Mouse (Mus musculus) right cerebral cortex, postnatal 4 days (tissue): ENCODE results near the gene Ascc2.
"Not testable (repeated sequence)": the region's sequence is repeated elsewhere in the genome, so short reads cannot be mapped to it uniquely, and the experiment has no call there.

Experiments
- DNase-seq: peaks from one replicate; pipeline ENCODE4 v3.0.0-alpha.2; 2022

The Ascc2 gene

DNA sequence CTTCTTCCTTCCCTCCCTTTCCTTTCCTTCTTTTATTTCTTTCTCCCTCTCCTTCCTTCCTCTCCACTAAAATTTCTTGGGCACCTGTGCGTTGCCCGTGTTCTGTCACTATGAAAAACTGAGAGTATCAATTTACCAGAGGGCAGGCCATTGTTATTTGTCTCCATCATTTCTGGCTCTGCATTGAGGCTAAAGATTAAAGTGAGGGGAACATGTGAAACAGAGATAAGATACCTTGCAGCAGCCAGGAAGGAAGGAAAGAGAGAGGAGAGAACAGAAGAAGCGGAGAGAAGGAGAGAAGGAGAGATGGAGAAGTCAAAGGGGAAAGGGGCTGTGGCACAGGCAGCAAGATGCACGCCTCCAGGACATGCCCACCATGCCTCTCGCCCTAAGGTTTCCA is 3.2 kb upstream of the Ascc2 start:
- no peak for DNase-seq

DNA sequence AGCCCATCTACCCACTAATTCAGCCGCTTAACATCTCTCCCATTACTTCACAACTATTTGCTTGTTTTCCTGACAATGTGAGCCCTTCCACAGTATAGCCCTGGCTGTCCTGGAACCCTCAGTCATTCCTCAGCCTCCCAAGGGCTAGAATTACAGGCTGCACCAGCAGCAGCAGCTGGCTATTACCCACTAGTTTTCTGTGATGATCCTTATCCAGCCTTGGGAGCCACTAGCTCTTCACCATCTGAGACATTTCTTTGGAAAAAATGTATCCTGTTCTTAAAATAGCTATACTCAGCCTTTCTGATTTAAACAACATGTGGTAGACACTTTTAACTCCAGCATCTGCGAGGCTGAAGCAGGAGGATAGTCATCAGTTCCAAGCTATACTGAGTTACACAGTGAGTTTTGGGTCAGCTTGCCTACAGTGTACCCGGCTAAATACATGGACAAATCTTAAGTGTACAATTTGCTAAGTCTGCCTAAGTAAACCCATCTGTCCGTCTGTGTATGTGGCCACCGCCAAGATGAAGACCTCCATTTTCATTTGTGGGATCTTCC is 685 bp upstream of the Ascc2 start:
- DNase-seq: no peak

DNA sequence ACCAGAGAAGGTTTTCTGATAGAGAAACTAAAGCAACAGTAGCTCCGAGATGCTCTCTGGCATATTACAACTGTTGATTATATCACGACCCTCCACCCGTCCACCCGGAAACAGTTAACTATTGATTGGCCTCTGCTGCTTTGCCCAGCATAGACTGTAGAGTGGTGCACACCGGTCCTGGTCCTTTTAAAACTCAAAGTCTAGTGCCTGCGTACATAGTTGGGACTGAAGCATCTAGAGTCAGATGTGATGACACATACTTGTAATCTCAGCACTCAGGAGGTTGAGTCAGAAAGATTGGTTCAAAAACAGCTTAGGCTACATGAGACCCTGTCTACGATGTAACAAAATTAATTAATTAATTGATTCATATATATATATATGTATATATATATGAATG is 714 bp downstream of the Ascc2 start:
- no peak for DNase-seq

DNA sequence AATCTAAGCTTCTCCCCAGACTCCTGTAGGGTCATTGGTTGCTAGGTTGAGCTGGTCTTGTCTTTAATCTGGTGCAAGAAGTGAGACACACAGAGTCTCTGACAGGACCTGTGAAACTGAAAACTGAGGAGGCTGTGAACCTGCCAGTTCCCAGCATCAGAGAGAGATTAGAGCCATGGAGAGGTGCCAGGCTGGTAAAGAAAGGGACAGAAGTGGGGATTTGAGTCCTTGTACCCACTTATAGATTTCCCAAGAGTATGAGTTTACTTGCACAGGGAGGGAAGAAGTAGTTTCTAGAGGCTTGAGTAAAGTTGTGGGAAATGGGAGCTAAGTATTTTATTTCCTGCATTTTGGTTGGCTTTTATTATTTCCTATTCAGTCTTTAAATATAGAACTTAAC is 3.6 kb downstream of the Ascc2 start:
- no peak for DNase-seq

DNA sequence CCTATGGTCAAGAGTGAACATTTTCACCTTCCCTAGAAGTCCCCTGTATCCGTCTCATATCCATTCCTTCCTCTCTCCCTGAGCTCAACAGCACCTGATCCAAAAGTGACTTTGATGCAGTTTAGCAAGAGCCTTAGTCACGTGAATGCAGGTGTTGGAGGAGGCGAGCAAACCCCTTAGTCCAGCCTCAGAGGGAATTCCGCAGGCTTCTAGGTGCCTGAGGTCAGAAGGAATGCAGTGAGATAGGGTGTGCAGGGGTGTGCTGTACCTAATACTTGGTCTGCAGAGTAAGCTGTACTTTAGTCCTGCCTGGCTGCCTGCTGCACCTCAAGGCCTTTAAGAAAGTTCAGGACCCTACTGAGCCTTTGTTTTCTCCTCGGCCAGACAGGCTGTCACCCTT is 6.2 kb downstream of the Ascc2 start:
- no peak for DNase-seq

DNA sequence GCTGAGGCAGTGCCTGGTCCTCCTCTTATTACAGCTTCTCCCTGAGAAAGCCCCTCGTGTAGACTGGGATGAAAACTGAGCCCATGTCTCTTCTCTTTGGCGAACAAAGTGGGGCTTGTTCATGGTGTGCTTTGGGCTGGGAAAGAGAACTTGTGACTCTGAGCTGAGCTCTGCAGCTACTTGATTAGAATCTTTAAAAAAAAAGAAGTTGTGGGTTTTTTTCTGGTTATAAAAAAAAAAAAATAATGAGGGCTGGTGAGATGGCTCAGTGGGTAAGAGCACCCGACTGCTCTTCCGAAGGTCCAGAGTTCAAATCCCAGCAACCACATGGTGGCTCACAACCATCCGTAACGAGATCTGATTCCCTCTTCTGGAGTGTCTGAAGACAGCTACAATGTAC is 7.6 kb downstream of the Ascc2 start:
- not testable (repeated sequence) for DNase-seq

DNA sequence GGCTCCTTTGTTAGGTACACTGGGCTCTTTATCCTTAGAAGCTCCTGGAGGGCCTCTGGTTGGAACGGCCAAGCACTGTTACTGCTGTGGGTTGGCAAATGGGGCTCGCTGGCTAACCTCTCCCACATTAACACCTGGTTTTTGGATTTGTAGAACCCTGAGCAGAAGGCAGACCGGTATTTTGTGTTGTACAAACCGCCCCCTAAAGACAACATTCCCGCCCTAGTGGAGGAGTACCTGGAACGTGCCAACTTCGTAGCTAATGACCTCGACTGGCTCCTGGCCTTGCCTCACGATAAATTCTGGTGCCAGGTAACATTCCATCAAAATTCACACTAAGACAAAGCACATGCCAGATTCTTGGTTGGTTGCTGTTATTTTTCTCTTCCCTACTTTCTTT is 8.9 kb downstream of the Ascc2 start:
- DNase-seq: no peak

DNA sequence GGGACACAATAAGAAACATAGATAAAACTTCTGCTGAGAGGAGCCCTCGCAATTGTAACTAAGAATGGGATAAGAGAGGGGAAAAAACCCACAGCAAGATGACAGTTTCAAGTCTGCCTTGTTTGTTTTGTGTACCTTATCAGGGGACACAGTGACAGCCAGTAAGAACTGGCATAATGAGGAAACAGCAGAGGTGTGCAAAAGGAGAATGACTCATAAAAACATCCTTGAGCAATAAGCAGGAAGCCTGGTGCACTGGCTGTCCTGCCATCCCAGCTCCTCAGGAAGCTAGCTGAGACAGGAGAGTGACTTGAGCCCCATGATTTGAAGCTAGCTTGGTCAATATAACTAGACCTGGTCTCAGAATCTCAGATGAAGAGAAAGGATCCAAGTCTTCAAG is 22.3 kb downstream of the Ascc2 start:
- DNase-seq: no peak

DNA sequence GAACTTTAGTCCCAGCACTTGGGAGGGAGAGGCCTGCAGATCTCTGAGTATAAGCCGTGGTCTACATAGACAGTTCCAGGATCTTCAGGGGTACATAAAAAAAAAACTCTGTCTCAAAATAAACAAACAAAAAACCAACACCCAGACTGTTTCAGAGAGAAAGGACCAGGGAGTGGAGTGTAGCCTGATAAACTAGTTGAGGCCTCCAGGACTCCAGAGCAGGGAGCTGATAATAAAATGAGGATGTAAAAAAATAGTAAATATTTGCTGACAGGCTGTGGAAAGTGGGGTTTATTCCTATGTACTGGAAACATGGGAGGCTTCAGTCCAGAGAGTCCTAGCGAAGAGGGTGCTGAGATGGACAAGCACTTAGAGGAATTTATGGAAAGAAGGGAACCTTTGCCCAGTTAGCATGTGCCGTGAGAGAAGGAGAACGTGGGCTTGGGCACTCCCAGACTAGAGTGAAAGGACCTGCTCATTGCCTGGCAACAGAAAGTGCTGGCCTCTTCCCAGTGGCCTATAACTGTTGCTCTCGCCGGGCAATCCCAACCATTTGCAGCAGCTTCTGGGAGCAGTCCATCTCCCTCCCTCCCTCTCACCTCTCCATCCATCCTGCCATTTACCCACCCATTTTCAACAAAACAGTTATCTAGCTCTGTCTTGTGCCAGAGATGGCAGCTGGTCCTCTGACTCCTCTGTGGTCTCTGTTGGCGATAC is 22.9 kb downstream of the Ascc2 start:
- no peak for DNase-seq

DNA sequence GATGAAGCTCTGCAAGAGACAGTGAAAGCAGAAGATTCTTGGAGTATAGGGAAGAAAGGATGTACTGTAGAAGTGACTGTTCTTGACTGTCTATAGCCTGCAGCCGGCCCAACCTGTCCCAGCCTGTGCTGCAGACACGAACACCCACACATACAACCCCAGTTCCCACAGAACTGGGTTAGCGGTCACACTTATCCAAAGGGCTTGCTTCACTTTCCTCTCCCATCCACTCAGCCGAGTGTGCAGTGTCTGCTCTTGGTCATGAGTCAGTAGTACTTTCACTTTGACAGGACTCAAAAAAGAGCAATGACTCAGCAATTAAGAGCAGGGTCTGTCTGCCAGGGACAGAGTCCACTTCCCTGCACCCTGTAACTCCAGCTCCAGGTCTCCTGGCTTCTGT is 23.8 kb downstream of the Ascc2 start:
- no peak for DNase-seq

DNA sequence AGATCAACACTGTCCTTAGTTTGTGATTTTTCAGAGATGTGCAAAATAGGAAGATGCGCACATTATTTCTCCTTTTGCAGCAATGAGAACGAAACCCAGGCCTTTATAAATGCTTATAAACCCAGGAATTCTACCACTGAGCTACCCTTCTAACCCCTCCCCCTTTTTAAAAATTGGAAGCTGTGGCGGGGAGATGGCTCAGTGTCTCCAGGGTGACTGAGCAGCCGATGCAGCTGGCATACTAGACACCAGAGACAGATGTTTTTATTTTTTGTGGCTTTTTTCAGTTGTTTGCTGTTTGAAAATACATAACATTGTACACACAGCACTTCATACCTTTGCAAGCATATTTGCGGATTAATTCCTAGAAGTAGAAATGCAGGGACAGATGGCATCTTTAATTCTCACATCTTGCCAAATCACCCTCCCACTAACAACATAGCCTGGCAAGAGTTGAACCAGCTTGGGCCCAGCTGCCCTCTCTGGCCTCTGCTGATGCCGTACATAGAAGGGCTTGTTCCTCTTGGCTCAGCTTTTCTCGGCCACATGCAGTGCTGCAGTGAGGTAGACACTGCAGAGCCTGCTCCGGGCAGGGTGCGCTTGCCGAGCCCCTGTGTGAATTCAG is 24.4 kb downstream of the Ascc2 start:
- DNase-seq: no peak

DNA sequence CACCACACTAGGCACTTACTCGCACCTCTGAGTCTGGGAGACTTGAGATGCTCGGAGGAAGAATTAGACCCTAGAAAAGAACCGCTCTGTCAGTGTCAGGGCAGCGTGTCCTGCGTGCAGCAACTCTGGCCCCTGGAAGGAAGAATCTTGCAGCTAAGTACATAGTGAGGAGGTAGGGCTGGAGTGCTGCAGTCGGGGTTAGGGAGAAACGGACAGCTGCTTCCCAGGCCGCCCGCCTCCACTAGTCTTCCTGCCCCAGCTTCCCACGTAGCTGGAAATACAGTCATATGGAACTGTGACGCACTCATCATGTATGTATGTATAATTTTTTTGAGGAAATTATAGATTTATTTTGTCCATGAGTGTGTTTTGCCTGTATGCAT is 24.9 kb downstream of the Ascc2 start:
- DNase-seq: no peak

DNA sequence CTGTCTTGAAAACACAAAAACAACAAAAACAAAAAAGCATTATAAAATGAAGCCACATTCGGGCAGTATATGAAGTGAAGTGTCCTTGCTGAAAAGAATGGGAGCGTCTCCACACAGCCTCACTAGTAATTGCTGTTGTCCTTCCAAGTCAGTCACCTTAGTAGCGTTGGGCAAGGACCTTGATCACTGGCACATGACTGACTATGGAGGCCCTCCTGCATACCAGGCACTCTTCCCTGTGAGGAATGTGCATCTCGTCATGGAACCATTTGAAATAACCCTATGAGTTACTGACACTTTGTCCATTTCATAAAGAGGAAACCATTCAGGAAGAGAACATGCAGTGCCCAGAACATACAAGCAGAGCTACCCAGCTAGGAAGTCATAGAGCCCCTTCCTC is 34.2 kb downstream of the Ascc2 start:
- no peak for DNase-seq

DNA sequence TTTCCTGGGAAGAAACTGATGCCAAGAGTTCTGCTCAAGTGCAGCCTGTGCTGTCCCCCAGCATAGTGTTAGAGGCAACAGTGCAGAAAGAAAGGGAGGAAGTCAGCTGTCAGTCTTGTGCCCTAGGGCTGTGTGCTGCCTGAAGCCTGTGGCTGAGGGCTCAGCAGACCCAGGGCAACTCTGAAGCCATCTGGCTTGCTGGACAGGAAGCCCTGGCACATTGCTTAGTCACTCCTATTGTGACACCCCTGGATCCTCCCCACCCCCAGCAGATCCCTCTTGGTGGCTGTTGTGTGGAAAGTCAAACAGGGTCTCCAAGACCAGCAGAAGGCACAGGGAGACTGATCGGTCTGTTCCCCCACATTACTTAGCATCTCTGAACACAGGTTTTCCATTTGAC is 37.0 kb downstream of the Ascc2 start:
- DNase-seq: no peak

DNA sequence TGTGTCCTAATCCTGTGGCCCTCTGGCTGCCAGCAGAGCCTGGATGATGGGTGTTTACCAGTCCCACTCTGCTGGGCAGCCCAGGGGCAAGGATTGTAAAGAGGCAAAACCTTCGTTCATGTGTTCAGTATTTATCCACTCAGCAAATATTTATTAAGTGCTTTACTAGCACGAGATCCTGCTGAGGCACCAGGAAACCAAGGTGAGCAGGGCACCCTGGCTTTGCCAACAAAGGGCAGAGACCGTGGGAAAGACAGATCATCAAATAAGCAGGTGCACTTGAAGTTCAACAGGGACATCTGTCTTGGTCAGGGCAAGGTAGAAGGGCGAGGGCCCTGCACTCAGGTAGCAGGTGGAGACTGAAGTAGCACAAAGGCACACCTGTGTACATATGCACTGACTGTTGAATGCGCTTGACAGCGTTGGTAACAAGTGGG is 37.6 kb downstream of the Ascc2 start:
- no peak for DNase-seq

DNA sequence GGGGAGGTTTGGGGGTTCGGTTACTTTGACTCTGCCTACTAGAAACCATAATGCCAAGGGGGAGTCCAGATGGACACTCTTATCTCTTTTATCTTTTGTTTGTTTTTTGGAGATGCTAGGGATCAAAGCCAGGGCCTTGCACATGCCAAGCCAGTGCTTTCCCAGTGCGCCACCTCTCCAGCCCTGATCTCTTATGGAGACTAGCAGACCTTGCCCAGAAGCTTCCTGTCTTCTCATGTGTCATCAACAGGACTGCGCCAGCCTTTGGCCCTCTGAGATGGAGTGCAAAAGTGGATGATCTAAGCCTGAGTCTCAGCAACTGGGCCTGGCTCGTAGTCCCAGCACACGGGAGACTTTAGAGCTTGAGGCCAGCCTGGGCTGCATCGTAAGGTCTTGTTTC is 38.1 kb downstream of the Ascc2 start:
- no peak for DNase-seq

DNA sequence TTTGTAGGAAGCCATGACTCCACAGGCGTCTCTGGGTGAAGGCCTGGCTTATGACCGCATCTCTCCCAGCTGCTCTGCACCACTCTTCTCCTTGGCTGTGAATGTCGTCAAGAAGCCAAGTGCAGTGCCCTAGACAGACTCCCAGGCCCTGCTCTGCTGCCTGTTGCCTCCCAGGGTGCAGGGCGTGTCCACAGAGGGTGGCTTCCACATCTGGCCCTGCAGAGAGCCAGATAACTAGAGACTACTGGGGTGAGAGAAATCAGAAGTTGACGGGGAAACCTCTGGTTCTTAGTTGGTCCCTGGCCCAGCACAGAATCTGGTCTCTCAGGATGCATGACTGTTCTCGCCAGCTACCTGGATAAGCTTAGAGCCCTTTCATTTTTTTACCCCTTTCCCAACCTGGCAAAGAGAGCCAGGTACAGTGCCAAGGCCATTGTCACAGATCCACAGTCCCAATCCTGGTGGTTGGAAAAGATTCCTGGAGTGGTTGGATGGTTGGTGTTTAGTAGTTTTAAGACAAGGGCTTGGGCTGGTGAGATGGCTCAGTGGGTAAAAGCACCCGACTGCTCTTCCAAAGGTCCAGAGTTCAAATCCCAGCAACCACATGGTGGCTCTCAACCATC is 39.8 kb downstream of the Ascc2 start:
- no peak for DNase-seq

DNA sequence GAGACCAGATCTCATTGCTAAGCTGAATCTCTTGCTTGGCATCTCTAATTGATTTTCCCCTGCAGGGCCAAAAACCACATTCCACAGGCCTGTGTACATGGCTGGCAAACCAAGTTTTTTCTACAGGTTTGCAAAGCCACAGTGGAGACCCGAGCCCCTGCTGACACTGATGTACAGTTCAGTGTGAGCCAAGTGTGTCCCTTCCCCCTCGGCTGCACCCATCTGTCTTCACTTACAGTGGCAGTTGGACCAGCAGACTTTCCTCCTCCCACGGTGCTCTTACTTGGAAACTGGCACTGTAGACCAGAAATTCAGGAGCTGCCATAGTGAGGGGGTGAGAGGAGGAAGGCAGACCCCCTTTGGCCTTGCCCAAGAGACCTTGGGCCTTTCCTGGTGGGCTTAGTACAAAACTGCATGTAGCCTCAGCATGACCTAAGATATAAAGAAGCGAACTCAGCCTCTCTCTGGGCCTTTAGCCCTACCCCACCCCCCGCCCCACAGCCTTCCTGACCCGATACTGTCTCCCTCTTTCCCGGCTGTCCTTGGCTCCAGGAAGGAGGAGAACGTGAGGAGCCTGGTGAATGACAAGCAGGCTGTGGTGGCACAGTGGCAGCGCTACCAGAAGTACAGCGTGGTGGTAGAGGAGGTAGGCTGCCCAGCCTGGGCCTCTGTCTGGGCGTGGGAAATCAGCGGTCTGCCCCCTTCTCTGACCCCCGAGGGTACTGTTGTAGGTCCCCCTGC is 41.3 kb downstream of the Ascc2 start:
- DNase-seq: no peak

DNA sequence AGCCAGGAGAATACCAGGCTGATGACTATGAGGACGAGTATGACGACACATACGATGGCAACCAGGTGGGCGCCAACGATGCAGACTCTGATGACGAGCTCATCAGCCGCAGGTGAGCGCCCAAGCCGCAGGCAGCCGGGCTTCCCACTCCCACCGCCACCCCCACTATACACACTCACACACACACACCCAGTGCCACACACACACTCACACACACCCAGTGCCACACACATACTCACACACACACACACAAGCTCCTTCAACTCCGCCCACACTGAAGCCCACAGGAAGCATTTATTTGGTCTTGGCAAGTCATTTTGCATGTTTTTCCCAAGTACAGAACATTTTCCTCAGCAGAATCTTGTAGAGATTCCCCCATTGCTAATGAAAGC is 41.9 kb downstream of the Ascc2 start:
- DNase-seq: no peak

DNA sequence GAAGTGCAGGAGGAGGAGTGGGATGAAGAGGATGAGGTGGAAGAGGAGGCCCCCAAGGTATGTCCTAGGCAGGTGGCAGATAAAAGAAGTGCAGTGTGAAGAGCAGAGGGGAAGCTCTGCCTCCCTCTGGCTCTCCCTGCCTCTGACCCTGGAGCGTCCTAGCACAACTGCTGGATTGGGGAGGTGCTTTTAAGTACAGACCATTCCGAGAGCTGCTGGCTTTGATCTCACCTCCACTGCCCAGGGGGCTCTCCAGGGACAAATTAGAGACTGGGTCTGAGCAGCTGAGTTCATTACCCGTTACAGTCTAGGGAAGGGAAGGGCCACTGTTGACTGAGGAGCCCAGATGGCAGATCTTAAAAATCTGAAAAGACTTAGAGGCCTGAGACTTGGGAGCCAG is 42.6 kb downstream of the Ascc2 start:
- no peak for DNase-seq

DNA sequence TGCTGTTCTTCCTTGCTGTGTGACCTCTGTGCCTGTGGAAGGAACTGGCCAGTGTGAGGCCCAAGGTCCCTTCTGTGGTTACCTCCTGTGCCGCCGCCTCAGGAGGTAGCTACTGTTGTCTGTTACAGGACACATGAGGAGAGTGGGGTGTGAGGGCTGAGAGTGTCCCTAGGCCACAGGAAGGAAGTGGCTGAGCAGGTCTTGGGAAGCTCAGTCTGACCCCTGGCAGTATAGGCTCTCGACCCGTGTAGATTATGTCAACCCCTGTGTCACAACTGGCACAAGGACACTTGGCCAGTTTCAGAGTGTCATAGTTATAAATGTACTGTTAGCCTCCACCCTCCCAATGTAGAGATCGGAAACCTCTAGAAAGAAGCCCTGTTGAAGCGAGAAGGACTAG is 46.0 kb downstream of the Ascc2 start:
- no peak for DNase-seq

DNA sequence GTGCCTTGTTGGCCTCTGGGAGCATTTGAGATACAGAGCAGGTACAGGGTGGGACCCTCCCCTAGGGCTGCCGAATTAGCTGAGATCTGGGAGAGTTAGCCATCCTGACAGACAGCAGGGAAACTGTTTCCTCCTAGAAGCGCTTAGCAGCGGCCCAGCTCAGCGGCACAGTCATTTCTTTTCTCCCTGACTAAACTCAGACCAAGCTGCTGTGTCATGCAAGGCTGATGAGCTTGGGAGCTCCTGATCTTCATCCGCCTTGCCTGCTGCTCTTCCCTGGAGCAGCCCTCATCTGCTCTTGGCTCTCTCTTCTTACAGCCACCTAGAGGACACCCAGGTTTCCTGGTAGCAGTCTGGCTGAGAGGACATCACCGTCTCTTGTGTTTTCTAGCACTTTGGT is 46.6 kb downstream of the Ascc2 start:
- no peak for DNase-seq

DNA sequence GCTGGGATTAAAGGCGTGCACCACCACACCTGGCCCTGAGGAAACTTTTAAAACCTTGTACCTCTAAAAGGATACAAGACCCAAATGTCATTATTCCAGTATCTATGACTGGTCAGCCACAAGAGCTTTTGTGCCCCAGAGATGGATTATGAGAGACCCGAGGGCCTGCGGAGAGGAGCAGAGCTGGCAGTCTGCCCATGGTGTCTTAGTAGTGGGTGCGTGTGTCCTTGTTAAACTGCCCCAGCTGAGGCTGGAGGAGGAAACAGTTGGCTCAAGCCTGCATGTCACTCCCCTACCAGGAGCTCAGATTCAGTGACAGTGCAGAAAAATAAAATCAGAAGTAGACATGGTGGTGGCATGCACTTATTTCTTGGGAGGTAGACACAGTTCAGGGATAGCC is 47.5 kb downstream of the Ascc2 start:
- no peak for DNase-seq

DNA sequence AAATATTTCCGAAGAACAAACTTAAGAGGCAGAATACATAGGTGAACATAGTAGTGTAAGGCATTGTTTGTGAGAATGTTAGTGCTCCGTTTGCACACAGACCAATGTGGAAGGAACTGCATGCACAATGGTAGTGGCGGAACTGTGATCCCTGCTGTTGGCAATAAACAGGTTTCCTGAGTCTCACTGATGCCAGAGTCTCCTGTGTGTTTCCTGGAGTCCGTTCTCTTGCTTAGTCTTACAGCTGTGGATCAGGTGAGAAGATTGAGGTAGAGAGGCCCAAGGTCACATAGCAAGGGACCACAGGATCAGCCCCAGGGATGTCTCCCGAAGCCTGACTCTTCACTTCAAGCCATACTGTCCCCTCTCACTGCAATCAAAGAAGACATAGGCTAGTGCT is 48.0 kb downstream of the Ascc2 start:
- DNase-seq: no peak
